Mouse (Mus musculus): ENCODE data around the gene Nlgn2.

GRCm38 (mm10) chr11:69774961-69775360 is 62.6 kb downstream of the Nlgn2 start:
- TF ChIP-seq CTCF (IDR thresholded peaks at IDR 0.05; ENCODE audit: low read depth) (no peak), EP300 (optimal IDR thresholded peaks at IDR 0.05) (no peak)
